Mouse (Mus musculus): Measurements from ENCODE around the gene Gm7697.
"Not testable (repeated sequence)": the region's sequence is repeated elsewhere in the genome, so short reads cannot be mapped to it uniquely, and the experiment has no call there.

The Gm7697 gene

GRCm38 (mm10) chr8:69522876-69523275, at the start of gene Gm7697:
Gene Gm7697, minus strand, starts transcription at chr8:69522976.
- DNase-seq (ENCODE audit: low read depth, low spot score): not testable (repeated sequence)

GRCm38 (mm10) chr8:69551249-69551648, 28.5 kb upstream of the Gm7697 start:
- not testable (repeated sequence) for DNase-seq (ENCODE audit: low read depth, low spot score)

GRCm38 (mm10) chr8:69549556-69549955, 26.8 kb upstream of the Gm7697 start:
- DNase-seq (ENCODE audit: low read depth, low spot score): peak; percentile 24

GRCm38 (mm10) chr8:69548114-69548513, 25.3 kb upstream of the Gm7697 start:
- not testable (repeated sequence) for DNase-seq (ENCODE audit: low read depth, low spot score)

- DNase-seq (ENCODE audit: low read depth, low spot score): not testable (repeated sequence)
Observed at GRCm38 (mm10) chr8:69547208-69547607, 24.4 kb upstream of the Gm7697 start.

- peak; percentile 2 for DNase-seq (ENCODE audit: low read depth, low spot score)
Observed at GRCm38 (mm10) chr8:69545020-69545419, 22.2 kb upstream of the Gm7697 start.

- DNase-seq (ENCODE audit: low read depth, low spot score): not testable (repeated sequence)
Observed at GRCm38 (mm10) chr8:69544511-69544910, 21.7 kb upstream of the Gm7697 start.

GRCm38 (mm10) chr8:69543984-69544383, 21.2 kb upstream of the Gm7697 start:
- not testable (repeated sequence) for DNase-seq (ENCODE audit: low read depth, low spot score)

- not testable (repeated sequence) for DNase-seq (ENCODE audit: low read depth, low spot score)
Observed at GRCm38 (mm10) chr8:69540764-69541163, 18.0 kb upstream of the Gm7697 start.

GRCm38 (mm10) chr8:69540331-69540730, 17.6 kb upstream of the Gm7697 start:
- not testable (repeated sequence) for DNase-seq (ENCODE audit: low read depth, low spot score)

GRCm38 (mm10) chr8:69474946-69475345, 47.8 kb downstream of the Gm7697 start:
- DNase-seq (ENCODE audit: low read depth, low spot score): not testable (repeated sequence)

- not testable (repeated sequence) for DNase-seq (ENCODE audit: low read depth, low spot score)
Observed at GRCm38 (mm10) chr8:69453465-69453864, 69.3 kb downstream of the Gm7697 start, which contains the start of gene Gm9495. Gene Gm9495, minus strand, starts transcription at chr8:69453565.
